Mouse (Mus musculus): Measurements from ENCODE around the gene Vmn2r35. TPM values are rescaled to one million over a fixed set of nuclear protein-coding genes. Genes with fewer than 3 reads are reported as not detected.
"Not testable (repeated sequence)": the region's sequence is repeated elsewhere in the genome, so short reads cannot be mapped to it uniquely, and the experiment has no call there.

Gene Vmn2r35
- not detected for total RNA-seq (2022)

- not testable (repeated sequence) for DNase-seq (ENCODE audit: low spot score in 2 of 2)
These were observed at the start of gene Vmn2r35 for GRCm38 (mm10) chr7:7819767-7820166. Gene Vmn2r35 (minus strand): TSS chr7:7819867.

GRCm38 (mm10) chr7:7794196-7794595 lies 25.5 kb downstream of the Vmn2r35 start:
- not testable (repeated sequence) for DNase-seq (ENCODE audit: low spot score in 2 of 2)

Other genes with a start within 250 kb of the Vmn2r35 start
- not detected for gene Vmn2r34, start 130.4 kb downstream of the Vmn2r35 start, total RNA-seq (2022)
- not detected for gene Vmn2r36, start 82.6 kb upstream of the Vmn2r35 start, total RNA-seq (2022)